Mouse (Mus musculus): ENCODE results near the gene Bola3.

GRCm38 (mm10) chr6:83302264-83302663 is 46.7 kb upstream of the Bola3 start:
- TF ChIP-seq CTCF (IDR thresholded peaks at IDR 0.05; ENCODE audit: extremely low read depth, insufficient read depth, low read length) (no peak), POLR2A (IDR thresholded peaks at IDR 0.05; ENCODE audit: extremely low read depth, insufficient read depth, low read length) (no peak)
